Mouse (Mus musculus): ENCODE data around the gene Ctnnbl1.

The Ctnnbl1 gene

GRCm38 (mm10) chr2:157793851-157794332 lies 56.7 kb downstream of the Ctnnbl1 start:
- no peak for DNase-seq (ENCODE audit: low read depth)

GRCm38 (mm10) chr2:157795627-157796423 lies 58.6 kb downstream of the Ctnnbl1 start:
- DNase-seq (ENCODE audit: low read depth), result no peak

GRCm38 (mm10) chr2:157799533-157799932 lies 62.3 kb downstream of the Ctnnbl1 start:
- DNase-seq (ENCODE audit: low read depth), result no peak

GRCm38 (mm10) chr2:157800288-157800687 lies 63.1 kb downstream of the Ctnnbl1 start:
- DNase-seq (ENCODE audit: low read depth), result no peak

- DNase-seq (ENCODE audit: low read depth), result no peak
These were observed 63.7 kb downstream of the Ctnnbl1 start for GRCm38 (mm10) chr2:157800746-157801501.

GRCm38 (mm10) chr2:157801505-157802357 lies 64.5 kb downstream of the Ctnnbl1 start:
- no peak for DNase-seq (ENCODE audit: low read depth)

- no peak for DNase-seq (ENCODE audit: low read depth)
These were observed 65.5 kb downstream of the Ctnnbl1 start for GRCm38 (mm10) chr2:157802666-157803065.

GRCm38 (mm10) chr2:157804388-157804787 lies 67.2 kb downstream of the Ctnnbl1 start:
- DNase-seq (ENCODE audit: low read depth), result no peak

GRCm38 (mm10) chr2:157805091-157805490 lies 67.9 kb downstream of the Ctnnbl1 start:
- no peak for DNase-seq (ENCODE audit: low read depth)

- DNase-seq (ENCODE audit: low read depth), result no peak
These were observed 69.9 kb downstream of the Ctnnbl1 start for GRCm38 (mm10) chr2:157807076-157807475.

GRCm38 (mm10) chr2:157807621-157808367 lies 70.6 kb downstream of the Ctnnbl1 start:
- no peak for DNase-seq (ENCODE audit: low read depth)

- peak; percentile 34 for DNase-seq (ENCODE audit: low read depth)
These were observed 71.2 kb downstream of the Ctnnbl1 start for GRCm38 (mm10) chr2:157808368-157808923.

- no peak for DNase-seq (ENCODE audit: low read depth)
These were observed 72.1 kb downstream of the Ctnnbl1 start for GRCm38 (mm10) chr2:157809341-157809740.

GRCm38 (mm10) chr2:157810749-157811148 lies 73.5 kb downstream of the Ctnnbl1 start:
- DNase-seq (ENCODE audit: low read depth), result no peak

- no peak for DNase-seq (ENCODE audit: low read depth)
These were observed 75.9 kb downstream of the Ctnnbl1 start for GRCm38 (mm10) chr2:157813121-157813520.

- DNase-seq (ENCODE audit: low read depth), result no peak
These were observed 77.1 kb downstream of the Ctnnbl1 start for GRCm38 (mm10) chr2:157814116-157814964.

- no peak for DNase-seq (ENCODE audit: low read depth)
These were observed 77.7 kb downstream of the Ctnnbl1 start for GRCm38 (mm10) chr2:157814965-157815283.

GRCm38 (mm10) chr2:157817672-157818071 lies 80.5 kb downstream of the Ctnnbl1 start:
- DNase-seq (ENCODE audit: low read depth), result no peak

GRCm38 (mm10) chr2:157818576-157819320 lies 81.5 kb downstream of the Ctnnbl1 start:
- no peak for DNase-seq (ENCODE audit: low read depth)

GRCm38 (mm10) chr2:157819401-157819800 lies 82.2 kb downstream of the Ctnnbl1 start:
- DNase-seq (ENCODE audit: low read depth), result no peak
